Mouse (Mus musculus) midbrain, embryonic 12.5 days (tissue): ENCODE measurements around the gene Racgap1. TPM values are rescaled to one million over a fixed set of nuclear protein-coding genes. Genes with fewer than 3 reads are reported as not detected.

Experiments
- ATAC-seq: fragments of 200-750 bp; cut with Nextera tagmentation; 2 replicates; pipeline ENCODE4 v1.8.0; 2017; ENCODE audit warnings: low read depth, moderate TSS enrichment, moderate library complexity; ENCODE audit not compliant: low FRiP score
- H3K27ac ChIP-seq: fragments of 300-500 bp; sonication (generic); replicated peaks from 2 replicates; pipeline ENCODE4 v1.5.1; 2016; ENCODE audit warnings: mild to moderate bottlenecking
- H3K27me3 ChIP-seq: fragments of 300-500 bp; sonication (generic); 2 replicates; pipeline ENCODE4 v1.6.1; 2016; ENCODE audit warnings: mild to moderate bottlenecking
- H3K36me3 ChIP-seq: fragments of 300-500 bp; sonication (generic); 2 replicates; pipeline ENCODE4 v1.6.1; 2016
- H3K4me1 ChIP-seq: fragments of 300-500 bp; sonication (generic); 2 replicates; pipeline ENCODE4 v1.6.1; 2016
- H3K4me2 ChIP-seq: fragments of 300-500 bp; sonication (generic); replicated peaks from 2 replicates; pipeline ENCODE4 v1.6.1; 2016; ENCODE audit warnings: mild to moderate bottlenecking, moderate library complexity
- H3K4me3 ChIP-seq: fragments of 300-500 bp; sonication (generic); 2 replicates; pipeline ENCODE4 v1.5.1; 2016; ENCODE audit warnings: mild to moderate bottlenecking
- H3K9ac ChIP-seq: fragments of 300-500 bp; sonication (generic); replicated peaks from 2 replicates; pipeline ENCODE4 v1.6.1; 2016; ENCODE audit warnings: mild to moderate bottlenecking, moderate library complexity
- H3K9me3 ChIP-seq: fragments of 300-500 bp; sonication (generic); 2 replicates; pipeline ENCODE4 v1.6.1; 2016; ENCODE audit warnings: mild to moderate bottlenecking
- WGBS: fragments of 180-500 bp; shearing (Covaris S2); methylation state at CpG from one replicate; pipeline ENCODE4 v1.1.7; 2016; 5-methylcytosine and 5-hydroxymethylcytosine counted together
- polyA plus RNA-seq: library from polyadenylated mRNA; unstranded; fragments of >200 nt; fragmentation: Nextera tagmentation; extraction: Ambion mirVana; gene quantifications from 2 replicates; pipeline ENCODE4 v1.2.1, GENCODE M21; 2016

The Racgap1 gene
- 223 TPM in 2 replicates for polyA plus RNA-seq

DNA sequence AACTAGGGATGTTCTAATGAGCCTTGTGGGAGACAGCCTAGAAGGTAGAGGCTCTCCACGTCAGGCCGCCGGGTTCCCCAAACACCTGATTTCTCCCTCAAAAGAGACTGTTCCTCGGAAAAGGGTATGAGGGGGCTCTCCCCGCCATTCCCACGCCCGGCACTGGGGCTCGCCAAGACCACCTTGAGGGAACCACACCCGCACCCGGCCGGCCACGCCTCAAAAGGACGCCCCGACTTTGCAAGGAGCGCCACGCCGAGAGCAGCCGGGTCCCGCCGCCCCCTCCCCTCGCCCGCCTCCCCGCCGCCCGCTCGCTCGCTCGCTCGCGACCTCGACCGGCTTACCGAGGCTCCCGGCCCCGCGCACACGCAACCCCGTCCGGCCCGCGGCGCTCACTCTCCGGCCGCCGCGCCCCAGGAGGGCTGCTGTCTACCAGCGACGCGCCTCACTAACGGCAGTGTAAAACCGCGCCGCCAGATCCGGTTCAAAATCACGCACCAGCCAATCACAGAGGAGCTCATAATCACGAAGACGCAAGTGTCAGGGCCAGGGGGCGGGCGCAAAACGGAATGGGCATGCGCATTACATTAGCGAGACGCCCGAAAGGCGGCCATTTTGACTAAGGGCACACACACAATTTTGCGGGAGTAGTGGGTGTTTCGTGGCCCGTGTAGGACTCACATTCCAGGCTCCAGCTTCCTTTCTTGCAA lies at the start of gene Racgap1:
Gene Racgap1, minus strand, starts transcription at position 494 of the 710 bp plus-strand sequence.
- H3K4me1 ChIP-seq, result peaks cover 57% of the 10 kb centered on the region
- H3K4me3 ChIP-seq, result peak within 1 kb of the TSS; percentile 93
- H3K27ac ChIP-seq, result peak within 1 kb of the TSS; percentile 50; the same call in 1 of the 2 replicates
- H3K27me3 ChIP-seq, result peaks cover 40% of the 10 kb centered on the region
- H3K9me3 ChIP-seq, result no peaks in the 10 kb centered on the region
- no peaks in the 10 kb centered on the region for H3K36me3 ChIP-seq
- H3K9ac ChIP-seq, result peak within 1 kb of the TSS; percentile 84
- ATAC-seq, result peak; percentile 88
- peak within 1 kb of the TSS; percentile 79 for H3K4me2 ChIP-seq
- under 1% methylated on average over 63 of the region's 68 CpGs for WGBS

- no peak overlapping the region for H3K27ac ChIP-seq
- H3K27me3 ChIP-seq, result peaks cover 19% of the 10 kb centered on the region
- WGBS, result 90% methylated on average over 18 of the region's 18 CpGs
- peaks cover 33% of the 10 kb centered on the region for H3K4me1 ChIP-seq
- no peak overlapping the region for H3K9ac ChIP-seq
- no peak overlapping the region for H3K4me2 ChIP-seq
- ATAC-seq, result no peak
- H3K9me3 ChIP-seq, result no peaks in the 10 kb centered on the region
- peaks cover 36% of the 10 kb centered on the region for H3K36me3 ChIP-seq
- H3K4me3 ChIP-seq, result no peak overlapping the region
These were observed 49.0 kb upstream of the Racgap1 start for GRCm38 (mm10) chr15:99700219-99701106.

DNA sequence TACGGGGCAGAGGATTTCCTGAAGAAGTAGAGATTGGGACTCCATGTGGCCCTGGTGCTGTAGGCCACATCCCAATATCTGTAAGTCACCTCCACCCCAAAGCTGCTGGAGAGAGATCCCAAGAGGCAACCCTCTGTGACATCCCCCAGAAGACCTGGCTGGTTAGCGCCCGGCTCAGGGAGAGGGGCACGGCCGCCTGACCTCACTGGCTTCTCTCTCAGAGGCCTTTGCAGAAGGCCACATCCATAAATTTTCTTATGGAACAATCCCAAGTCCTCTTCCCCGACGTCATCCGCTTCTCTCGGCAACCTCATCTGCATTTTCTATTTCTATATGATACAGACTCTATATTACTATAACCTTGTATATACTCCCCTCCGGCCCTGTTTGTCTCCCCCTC lies 48.3 kb upstream of the Racgap1 start:
- ATAC-seq, result no peak
- Histone ChIP-seq H3K27me3 (peaks cover 23% of the 10 kb centered on the region), H3K27ac (no peak overlapping the region), H3K9ac (no peak overlapping the region), H3K4me2 (no peak overlapping the region), H3K36me3 (peaks cover 43% of the 10 kb centered on the region), H3K4me1 (peaks cover 30% of the 10 kb centered on the region), H3K4me3 (no peak overlapping the region), H3K9me3 (no peaks in the 10 kb centered on the region)
- 90% methylated on average over 10 of the region's 10 CpGs for WGBS

GRCm38 (mm10) chr15:99698533-99699085 lies 47.2 kb upstream of the Racgap1 start:
- Histone ChIP-seq H3K27ac (no peak overlapping the region), H3K4me2 (no peak overlapping the region), H3K9ac (no peak overlapping the region), H3K9me3 (no peaks in the 10 kb centered on the region), H3K36me3 (peaks cover 34% of the 10 kb centered on the region), H3K4me1 (peaks cover 30% of the 10 kb centered on the region), H3K4me3 (no peak overlapping the region), H3K27me3 (peaks cover 23% of the 10 kb centered on the region)
- 40% methylated on average over 20 of the region's 20 CpGs for WGBS
- no peak for ATAC-seq

GRCm38 (mm10) chr15:99697309-99697708 lies 45.9 kb upstream of the Racgap1 start:
- peaks cover 33% of the 10 kb centered on the region; the same call in 1 of the 2 replicates for H3K36me3 ChIP-seq
- WGBS, result 51% methylated on average over 2 of the region's 2 CpGs
- H3K9me3 ChIP-seq, result no peaks in the 10 kb centered on the region
- no peak overlapping the region for H3K4me3 ChIP-seq
- no peak overlapping the region for H3K9ac ChIP-seq
- no peak for ATAC-seq
- no peak overlapping the region for H3K27ac ChIP-seq
- peaks cover 23% of the 10 kb centered on the region for H3K27me3 ChIP-seq
- H3K4me1 ChIP-seq, result peaks cover 24% of the 10 kb centered on the region
- no peak overlapping the region for H3K4me2 ChIP-seq

DNA sequence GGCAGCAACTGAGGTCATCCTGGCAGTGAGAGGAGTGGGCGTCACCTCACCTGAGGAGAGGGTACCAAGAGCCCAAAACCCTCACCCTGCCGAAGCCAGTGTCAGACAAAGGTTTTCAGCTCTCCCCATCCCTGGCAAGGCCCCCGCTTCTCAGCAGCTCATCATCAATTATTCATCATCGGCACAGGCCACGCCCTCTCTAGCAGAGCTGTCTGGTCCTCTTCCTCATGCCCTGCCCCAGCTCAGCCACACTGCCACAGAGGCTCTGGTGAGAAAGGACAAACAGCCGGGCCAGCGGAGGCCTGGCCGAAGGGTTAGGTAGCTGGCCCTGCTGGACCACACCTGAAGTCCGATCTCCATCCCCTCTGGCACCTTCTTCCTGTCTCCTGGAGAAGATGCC lies 40.5 kb upstream of the Racgap1 start:
- no peaks in the 10 kb centered on the region for H3K9me3 ChIP-seq
- 0 out of 2 replicates have a peak overlapping the region, but pooled peaks have one; percentile 20 for H3K27ac ChIP-seq
- H3K4me2 ChIP-seq, result 0 out of 2 replicates have a peak overlapping the region, but pooled peaks have one; percentile 6
- peaks cover 30% of the 10 kb centered on the region for H3K4me1 ChIP-seq
- H3K4me3 ChIP-seq, result no peak overlapping the region
- peaks cover 15% of the 10 kb centered on the region for H3K27me3 ChIP-seq
- peak overlapping the region; percentile 12; the same call in 1 of the 2 replicates for H3K9ac ChIP-seq
- H3K36me3 ChIP-seq, result 0 out of 2 replicates have a peak, but pooled peaks cover 19% of the 10 kb centered on the region
- ATAC-seq, result no peak
- 50% methylated on average over 9 of the region's 9 CpGs for WGBS

GRCm38 (mm10) chr15:99690924-99691323 lies 39.5 kb upstream of the Racgap1 start:
- no peak for ATAC-seq
- no peak overlapping the region for H3K4me2 ChIP-seq
- H3K27ac ChIP-seq, result no peak overlapping the region
- 0 out of 2 replicates have a peak overlapping the region, but pooled peaks have one; percentile 16 for H3K9ac ChIP-seq
- peaks cover 5% of the 10 kb centered on the region; the same call in 1 of the 2 replicates for H3K27me3 ChIP-seq
- H3K9me3 ChIP-seq, result no peaks in the 10 kb centered on the region
- 13% methylated on average over 4 of the region's 4 CpGs for WGBS
- no peak overlapping the region for H3K4me3 ChIP-seq
- peaks cover 30% of the 10 kb centered on the region for H3K4me1 ChIP-seq
- 0 out of 2 replicates have a peak, but pooled peaks cover 10% of the 10 kb centered on the region for H3K36me3 ChIP-seq

- Histone ChIP-seq H3K9me3 (no peaks in the 10 kb centered on the region), H3K9ac (no peak overlapping the region), H3K36me3 (no peaks in the 10 kb centered on the region), H3K4me3 (no peak overlapping the region), H3K4me2 (no peak overlapping the region), H3K27me3 (no peaks in the 10 kb centered on the region), H3K27ac (0 out of 2 replicates have a peak overlapping the region, but pooled peaks have one; percentile 6), H3K4me1 (peaks cover 19% of the 10 kb centered on the region)
- WGBS, result 4% methylated on average over 4 of the region's 4 CpGs
- peak; percentile 67 for ATAC-seq
These were observed 37.3 kb upstream of the Racgap1 start for GRCm38 (mm10) chr15:99688712-99689111.

GRCm38 (mm10) chr15:99684156-99684555 lies 32.7 kb upstream of the Racgap1 start:
- H3K4me3 ChIP-seq, result no peak overlapping the region
- WGBS, result 95% methylated on average over 5 of the region's 5 CpGs
- no peak overlapping the region for H3K27ac ChIP-seq
- H3K9me3 ChIP-seq, result no peaks in the 10 kb centered on the region
- H3K9ac ChIP-seq, result no peak overlapping the region
- H3K27me3 ChIP-seq, result no peaks in the 10 kb centered on the region
- peaks cover 5% of the 10 kb centered on the region; the same call in 1 of the 2 replicates for H3K4me1 ChIP-seq
- no peak overlapping the region for H3K4me2 ChIP-seq
- no peaks in the 10 kb centered on the region for H3K36me3 ChIP-seq
- no peak for ATAC-seq

- no peak for ATAC-seq
- Histone ChIP-seq H3K4me3 (no peak overlapping the region), H3K27me3 (no peaks in the 10 kb centered on the region), H3K9ac (no peak overlapping the region), H3K36me3 (no peaks in the 10 kb centered on the region), H3K9me3 (no peaks in the 10 kb centered on the region), H3K4me2 (no peak overlapping the region), H3K27ac (no peak overlapping the region), H3K4me1 (peaks cover 14% of the 10 kb centered on the region)
- WGBS, result 95% methylated on average over 7 of the region's 7 CpGs
These were observed 31.4 kb upstream of the Racgap1 start for GRCm38 (mm10) chr15:99682880-99683279.

- peaks cover 30% of the 10 kb centered on the region for H3K4me1 ChIP-seq
- no peaks in the 10 kb centered on the region for H3K9me3 ChIP-seq
- no peak for ATAC-seq
- WGBS, result 66% methylated on average over 7 of the region's 7 CpGs
- H3K4me3 ChIP-seq, result no peak overlapping the region
- H3K9ac ChIP-seq, result peak overlapping the region; percentile 11; the same call in 1 of the 2 replicates
- H3K36me3 ChIP-seq, result no peaks in the 10 kb centered on the region
- 0 out of 2 replicates have a peak, but pooled peaks cover 2% of the 10 kb centered on the region for H3K27me3 ChIP-seq
- no peak overlapping the region for H3K27ac ChIP-seq
- H3K4me2 ChIP-seq, result no peak overlapping the region
These were observed 27.6 kb upstream of the Racgap1 start for GRCm38 (mm10) chr15:99679008-99679407.
